Mouse (Mus musculus) cerebellum, postnatal 10 days (tissue): ENCODE data around the gene Pknox2.
A peak's percentile ranks its signal among the peaks of the same experiment; 100 is the strongest.

Experiments
- DNase-seq, 2 experiments: peaks; one replicate each; pipeline ENCODE4 v3.0.0; 2021; ENCODE audit warnings: mixed read lengths in 2 of 2

The Pknox2 gene

DNA sequence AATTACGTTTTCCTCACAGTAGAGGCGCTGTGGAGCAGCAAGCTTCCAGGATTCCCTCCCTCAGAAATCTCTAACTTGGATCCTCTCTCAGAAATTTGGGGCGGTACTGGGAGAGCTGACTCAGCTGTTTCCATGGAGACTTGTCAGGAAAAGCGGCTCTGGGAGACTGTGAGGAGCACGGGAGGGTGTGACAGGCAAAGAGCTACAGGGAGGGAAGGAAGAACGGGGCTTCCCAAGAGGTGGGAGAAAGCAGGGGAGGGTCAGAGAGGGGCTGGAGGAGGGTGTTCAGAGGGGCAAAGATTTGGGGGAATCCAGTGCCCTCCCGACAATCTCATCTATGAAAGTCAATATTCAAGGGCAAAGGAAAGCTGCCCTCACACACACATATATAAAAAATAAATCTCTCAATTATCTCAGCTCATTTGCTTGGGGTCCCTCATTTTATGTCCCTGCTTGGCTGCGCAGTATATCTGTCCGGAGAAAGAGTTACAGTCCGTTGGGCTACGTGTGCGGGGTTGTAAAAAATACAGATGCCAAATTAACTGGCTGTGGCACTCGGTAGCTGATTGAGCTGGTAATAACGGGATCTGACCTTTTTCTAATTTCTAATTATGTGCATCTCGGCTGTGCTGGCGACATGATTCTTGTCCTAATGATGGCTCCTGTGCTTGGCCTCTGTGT lies 213.3 kb downstream of the Pknox2 start:
- peak; percentile 83 to 88 for DNase-seq

DNA sequence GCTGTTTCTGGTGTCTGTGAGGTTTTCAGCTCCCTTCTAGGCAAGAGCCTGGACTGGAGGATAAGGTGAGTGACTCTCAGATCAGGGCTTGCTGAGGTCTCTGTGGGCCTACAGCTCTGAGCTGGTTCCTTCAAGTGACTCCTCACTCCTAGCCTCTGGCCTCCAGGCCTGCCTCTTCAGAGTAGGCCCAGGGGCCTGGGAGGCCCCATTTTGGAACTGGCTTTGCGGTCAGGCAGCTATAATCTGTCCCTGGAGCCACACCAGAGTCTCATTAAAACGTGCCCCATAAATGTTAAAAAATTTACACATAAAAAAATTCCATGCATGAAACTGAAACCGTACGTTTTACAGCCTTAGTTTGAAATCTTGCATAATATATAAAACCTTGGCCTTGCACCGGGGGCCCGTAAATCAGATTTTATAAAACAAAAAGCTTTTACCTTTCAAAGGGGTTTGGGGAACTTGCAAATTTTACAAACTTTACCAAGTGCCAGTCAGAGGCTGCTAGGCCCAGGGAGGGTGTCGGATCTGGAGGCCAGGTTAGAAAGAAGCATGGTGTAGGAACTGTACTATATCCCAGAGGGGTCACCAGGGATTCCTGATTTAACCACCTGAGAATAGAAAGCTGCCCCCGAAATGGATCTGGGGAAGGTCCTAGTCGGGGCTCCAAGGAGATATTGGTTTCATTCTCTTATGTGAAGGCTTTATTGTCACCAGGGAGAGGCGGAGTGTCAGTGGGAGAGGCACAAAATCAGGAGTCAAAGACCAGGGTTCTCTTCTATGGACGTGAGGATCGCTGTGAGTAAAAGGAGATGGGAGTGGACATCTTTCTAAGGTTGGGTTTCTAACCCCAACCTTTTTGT lies 214.0 kb downstream of the Pknox2 start:
- DNase-seq: no peak

GRCm38 (mm10) chr9:36931657-36932056 lies 215.6 kb downstream of the Pknox2 start:
- no peak for DNase-seq

DNA sequence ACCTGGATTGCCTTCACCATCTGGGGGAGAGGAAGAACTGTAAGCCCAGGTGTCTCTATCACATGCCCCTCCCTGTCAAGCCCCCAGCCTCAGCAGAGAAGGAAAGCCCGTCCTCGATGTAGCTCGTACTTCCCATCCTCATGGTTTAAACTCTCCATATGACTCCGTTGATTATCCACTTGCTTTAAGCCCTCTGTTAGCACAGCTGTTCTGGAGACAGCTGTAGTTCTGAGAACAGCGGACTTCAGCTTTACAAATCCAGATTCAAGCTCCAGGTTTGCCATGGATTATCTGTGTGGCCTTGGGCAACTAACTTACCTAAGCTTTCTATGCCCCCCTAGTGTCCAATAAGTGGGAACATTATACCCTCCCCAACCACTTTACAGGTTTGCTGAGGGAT lies 223.5 kb downstream of the Pknox2 start:
- DNase-seq: no peak

DNA sequence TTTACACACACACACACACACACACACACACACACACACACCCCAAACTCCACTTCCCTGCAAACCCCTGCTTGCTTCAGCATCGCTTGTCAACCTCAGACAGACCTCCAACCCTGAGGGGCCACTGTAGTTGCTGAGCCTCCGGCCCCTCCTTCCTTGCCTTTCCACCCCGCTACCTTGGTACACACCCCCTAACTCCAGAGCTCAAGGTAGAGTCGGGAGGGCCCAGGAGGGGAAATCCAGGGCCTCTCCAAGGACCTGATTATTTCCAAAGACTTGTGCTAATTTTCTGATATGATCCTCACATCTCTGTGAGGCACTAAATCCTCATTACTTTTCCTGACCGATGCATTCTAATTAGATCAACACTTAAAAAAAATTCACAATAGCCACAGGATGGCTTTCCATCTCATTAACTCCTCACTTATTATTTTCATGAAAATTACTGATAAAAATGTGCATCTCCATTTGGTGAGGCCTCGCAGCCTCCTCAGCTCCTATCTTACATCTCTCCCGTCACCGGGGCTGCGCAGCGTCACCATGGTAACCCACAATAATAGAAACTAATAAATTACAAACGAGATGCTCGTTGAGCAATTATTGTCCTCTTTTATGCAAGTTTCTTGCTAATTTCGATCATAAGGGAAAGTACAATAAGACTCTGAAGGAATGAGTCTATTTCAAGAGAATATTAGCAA lies 225.3 kb downstream of the Pknox2 start:
- DNase-seq: no peak

- DNase-seq: peak; percentile 36 to 53
These were observed 227.7 kb downstream of the Pknox2 start for GRCm38 (mm10) chr9:36919472-36919871.

DNA sequence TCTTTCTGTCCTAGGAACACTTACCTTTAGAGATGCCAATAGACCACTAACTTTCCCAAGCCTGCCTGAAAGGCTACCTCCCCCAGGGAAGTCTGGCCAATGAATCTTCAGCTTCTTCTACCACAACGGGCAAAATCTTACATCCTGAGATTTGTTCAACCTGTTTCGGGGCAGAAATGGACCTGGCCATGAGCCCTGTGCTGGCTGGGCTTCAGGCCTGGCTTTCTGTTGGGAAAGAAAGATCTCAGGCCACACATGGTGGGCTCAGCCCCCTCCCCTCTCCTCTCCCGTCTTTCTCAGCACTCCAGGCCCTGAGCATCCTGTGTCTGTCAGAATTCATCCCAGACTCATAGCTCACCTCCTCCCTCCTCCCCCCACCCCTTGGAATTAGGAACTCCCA lies 228.6 kb downstream of the Pknox2 start:
- DNase-seq: peak; percentile 60 to 66

DNA sequence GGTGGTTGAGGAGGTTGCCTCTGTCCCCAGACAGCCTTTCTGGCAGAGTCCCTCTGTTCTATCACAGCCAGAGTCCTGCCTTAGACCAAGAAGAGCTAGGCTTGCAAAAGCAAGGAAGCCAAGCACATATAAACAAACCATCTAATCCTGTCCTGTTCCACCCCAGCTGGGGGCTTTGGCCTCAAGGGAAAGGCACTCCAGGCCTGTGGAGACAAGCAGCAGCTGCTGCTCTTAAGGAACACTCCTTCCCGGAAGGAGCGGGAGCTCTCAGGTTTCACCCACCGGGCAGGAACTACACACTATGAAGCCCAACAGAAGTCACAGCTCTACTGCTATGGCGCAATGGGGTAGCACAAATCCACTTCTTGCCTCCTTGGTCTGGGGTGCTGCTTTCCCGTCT lies 230.3 kb downstream of the Pknox2 start:
- no peak for DNase-seq

GRCm38 (mm10) chr9:36916362-36916761 lies 230.8 kb downstream of the Pknox2 start:
- DNase-seq: peak; percentile 92 to 94

DNA sequence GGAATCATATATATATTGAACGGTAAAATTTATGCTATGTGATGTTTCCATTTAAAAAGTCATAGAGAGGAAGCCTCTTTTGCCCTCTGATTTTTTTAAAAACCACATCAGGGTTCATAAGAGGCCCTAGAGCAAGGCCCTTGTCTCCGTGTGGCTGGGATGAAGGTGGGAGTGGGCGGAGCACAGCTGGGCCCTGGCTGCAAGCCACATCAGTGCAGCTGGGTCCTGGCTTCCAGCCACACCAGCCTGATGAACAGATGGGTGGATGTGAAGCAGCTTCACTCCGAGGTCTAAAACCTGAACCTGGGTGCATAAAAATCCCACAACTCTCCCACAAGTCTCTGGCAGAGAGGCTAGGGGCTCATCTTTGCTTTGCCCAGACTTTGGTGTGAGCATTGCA lies 241.8 kb downstream of the Pknox2 start:
- DNase-seq: peak; percentile 54 to 56

GRCm38 (mm10) chr9:36900464-36900863 lies 246.7 kb downstream of the Pknox2 start:
- DNase-seq: no peak

- DNase-seq: no peak
These were observed 248.6 kb downstream of the Pknox2 start for GRCm38 (mm10) chr9:36898560-36898959.

DNA sequence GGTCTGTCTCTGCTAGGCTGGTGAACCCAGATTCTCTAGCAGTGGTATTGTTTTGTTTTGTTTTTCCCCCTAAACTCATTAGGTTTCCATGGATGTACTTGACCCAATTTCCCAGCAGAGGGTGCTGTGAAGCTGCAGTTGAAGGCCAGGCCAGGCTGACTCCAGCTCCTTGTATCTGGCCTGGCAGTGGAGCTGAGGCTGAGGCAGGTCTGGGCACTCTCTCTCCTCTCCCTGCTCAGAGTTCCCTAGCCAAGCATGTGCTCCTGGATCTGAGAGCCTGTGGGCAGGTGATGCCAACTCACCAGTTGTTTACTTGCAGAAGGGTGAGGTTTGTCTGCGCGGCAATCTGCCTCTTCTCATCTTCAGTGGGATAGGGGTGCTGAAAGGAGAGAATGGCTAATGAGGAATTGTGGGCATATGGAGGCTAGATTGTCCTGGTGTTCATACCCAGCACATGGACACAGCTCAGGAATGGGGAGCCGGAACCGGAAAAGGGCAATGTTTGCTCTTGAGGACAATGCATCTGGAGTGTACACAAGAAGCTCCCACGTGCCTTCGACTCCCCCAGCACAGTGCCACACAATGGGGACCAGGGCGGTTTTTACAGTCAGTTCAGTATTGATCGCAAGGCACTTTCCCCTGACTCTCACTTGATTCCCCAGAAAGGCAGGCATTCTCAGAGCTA lies 252.1 kb downstream of the Pknox2 start:
- DNase-seq: peak; percentile 88

- DNase-seq: peak; percentile 29 to 38
These were observed 253.0 kb downstream of the Pknox2 start for GRCm38 (mm10) chr9:36894242-36894641.

DNA sequence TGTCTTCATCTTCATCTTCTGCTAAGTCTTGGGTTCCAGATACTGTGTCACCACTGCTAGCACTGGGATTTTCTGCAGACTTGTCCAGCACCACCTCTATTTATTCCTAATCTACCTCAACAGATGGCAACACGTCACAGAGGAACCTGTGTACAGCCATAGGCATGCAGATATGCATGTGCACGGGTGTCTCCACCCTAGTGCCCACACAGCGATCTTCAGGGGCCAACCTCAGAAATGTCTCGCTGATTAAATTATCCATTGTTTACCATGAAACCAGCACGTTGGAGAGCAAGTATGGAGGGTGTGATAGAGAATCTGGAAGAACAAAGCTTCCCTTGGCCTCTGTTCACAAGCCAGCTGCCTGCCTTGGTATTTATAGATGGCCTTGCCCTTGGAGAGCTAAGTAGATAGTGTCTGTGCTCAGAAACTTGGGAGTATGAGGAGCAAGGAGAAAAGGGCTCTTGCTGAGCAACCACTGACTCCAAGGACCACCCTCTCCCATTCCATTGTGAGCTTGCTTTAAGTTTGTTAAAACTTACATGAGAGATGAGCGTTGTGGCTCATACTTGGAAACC lies 253.7 kb downstream of the Pknox2 start:
- no peak for DNase-seq

DNA sequence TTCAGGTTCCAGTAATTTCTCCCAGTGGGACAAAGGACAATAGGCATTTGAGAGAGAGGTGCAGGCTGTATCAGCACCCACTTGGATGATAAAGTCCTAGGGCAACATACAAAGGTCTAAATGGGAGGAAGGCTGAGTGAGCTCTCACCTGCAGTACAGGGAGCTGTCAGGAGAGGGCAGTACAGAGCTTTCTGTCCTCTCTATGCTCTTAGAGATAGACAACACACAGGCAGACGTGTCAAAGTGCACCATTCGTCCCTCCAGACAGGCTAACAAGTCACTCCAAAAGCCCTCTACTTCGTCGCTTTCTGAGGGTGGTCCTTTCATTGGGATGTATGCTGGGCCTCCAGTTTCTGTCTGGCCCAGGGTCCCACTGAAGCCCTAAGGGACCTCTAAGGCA lies 256.7 kb downstream of the Pknox2 start:
- peak; percentile 72 to 84 for DNase-seq

DNA sequence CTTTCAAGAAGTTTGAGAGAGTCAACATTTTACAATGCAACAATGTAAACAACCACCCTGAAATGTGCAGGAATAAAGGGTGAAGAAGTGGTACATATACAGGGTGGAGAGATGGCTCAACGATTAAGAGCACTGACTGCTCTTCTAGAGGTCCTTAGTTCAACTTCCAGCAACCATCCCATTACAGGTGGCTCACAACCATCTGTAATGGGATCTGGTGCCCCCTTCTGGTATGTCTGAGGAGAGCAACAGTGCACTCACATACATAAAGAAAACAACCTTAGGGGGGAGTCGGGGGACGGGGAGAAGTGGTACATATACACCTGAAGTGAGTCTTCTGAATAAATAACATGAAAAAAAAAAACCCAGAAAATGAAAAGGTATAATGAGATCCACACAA lies 262.0 kb downstream of the Pknox2 start:
- DNase-seq: peak; percentile 57 to 62

DNA sequence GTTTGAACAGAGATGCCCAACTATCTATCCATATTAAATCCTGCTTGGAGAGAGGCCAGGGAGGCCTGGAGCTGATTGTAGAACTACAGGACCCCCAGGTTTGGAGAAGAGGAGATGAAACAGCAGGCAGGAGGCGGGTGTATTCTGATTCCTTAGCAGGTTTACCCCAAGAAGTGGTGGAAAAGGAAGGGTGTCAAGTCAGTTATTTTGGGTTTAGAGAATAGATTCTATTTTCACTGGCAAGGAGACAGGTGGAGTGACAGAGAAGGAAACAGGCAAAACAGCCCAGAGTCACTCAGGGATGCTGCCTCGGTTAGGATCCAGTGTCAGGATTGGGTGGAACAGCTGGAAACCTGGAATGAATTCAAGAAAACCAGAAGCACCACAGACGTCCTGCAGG lies 263.6 kb downstream of the Pknox2 start:
- no peak for DNase-seq

DNA sequence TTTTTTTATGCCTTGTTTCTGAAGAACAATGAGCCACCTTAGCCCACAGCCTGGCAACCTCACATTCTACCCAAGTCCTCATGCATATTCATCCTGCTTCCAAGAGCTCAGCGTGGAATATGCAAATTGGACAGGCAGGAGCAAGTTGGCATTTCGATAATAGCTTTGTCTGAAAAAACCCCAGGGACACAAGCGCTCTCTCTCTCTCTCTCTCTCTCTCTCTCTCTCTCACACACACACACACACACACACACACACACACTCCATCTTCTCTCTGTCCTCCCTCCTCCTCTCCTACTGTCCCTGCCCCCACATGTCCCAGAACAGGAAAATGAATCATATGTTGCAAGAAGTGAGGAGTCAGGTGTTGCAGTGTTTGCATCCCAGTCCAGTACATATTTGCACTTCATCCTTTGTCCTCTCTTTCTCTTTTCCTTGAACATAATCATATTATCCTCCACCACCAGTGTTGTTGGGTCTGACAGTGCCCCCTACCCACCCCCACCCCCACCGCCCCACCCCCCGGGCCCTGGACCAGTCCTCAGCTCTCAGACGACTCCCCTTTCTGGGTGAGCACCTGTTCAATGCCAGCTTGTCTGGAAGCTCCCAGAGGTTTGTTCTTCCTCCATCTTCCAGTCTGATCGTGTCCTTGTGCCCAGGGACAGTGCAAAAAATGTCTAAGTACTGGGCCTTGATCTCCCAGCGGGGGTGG lies 265.0 kb downstream of the Pknox2 start:
- peak; percentile 49 to 52 for DNase-seq

DNA sequence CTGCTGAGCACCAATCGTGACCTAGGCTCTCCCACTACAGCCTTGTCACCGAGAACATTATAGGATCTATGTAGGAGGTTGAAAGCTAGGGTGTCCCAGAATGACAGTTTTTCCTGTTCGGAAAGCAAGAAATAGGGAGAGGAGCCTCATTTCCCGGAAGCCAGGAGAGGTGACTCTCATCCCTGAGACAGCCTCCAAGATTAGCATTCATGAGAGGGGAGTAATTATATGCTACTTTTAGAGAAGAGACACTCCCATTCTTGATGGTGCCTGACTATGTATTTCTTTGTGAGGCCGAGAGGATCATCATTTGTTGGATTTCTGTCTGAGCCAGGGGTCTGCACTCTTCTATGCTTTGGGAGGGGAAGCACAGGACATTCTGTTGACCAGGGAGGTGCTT lies 265.6 kb downstream of the Pknox2 start:
- no peak for DNase-seq

DNA sequence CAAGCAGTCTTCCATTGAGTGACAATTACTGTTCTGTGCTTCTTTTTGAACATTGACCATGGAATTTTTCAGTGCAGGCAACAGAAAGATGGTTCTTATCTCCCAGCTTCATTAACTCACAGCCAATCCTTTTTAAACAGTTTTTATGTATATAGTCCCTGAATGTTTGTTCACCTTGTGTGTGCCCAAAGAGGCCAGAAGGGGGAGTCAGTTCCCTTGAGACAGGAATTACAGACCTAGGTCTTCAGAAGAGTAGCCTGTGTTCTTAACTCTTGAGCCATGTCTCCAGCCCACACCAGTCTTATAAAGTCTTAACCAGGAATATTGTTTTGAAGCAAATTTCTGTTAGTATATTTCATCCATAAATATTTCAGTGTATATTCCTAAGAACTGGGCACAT lies 270.4 kb downstream of the Pknox2 start:
- DNase-seq: no peak

GRCm38 (mm10) chr9:36876313-36876712 lies 270.9 kb downstream of the Pknox2 start:
- DNase-seq: no peak
